Mouse (Mus musculus) neural tube, embryonic 11.5 days (tissue): ENCODE measurements around the gene Hemgn. TPM values are rescaled to one million over a fixed set of nuclear protein-coding genes. Genes with fewer than 3 reads are reported as not detected.

Experiments used
- ATAC-seq: fragments of 200-750 bp; cut with Nextera tagmentation; 2 replicates; pipeline ENCODE4 v1.8.0; 2017; ENCODE audit warnings: moderate number of reproducible peaks, mild to moderate bottlenecking, moderate TSS enrichment, moderate library complexity; ENCODE audit not compliant: insufficient read depth, low FRiP score, low TSS enrichment
- DNase-seq: peaks from one replicate; pipeline ENCODE4 v3.0.0-alpha.2; 2015; ENCODE audit warnings: low spot score
- H3K27ac ChIP-seq: fragments of 300-500 bp; sonication (generic); 2 replicates; pipeline ENCODE4 v1.5.1; 2014; ENCODE audit warnings: low read depth, mild to moderate bottlenecking, low read length
- H3K27me3 ChIP-seq: fragments of 300-500 bp; sonication (generic); 2 replicates; pipeline ENCODE4 v1.6.1; 2014; ENCODE audit warnings: mild to moderate bottlenecking, low read length, mixed read lengths; ENCODE audit not compliant: control insufficient read depth, insufficient read depth
- H3K36me3 ChIP-seq: fragments of 300-500 bp; sonication (generic); 2 replicates; pipeline ENCODE4 v1.6.1; 2014; ENCODE audit warnings: mild to moderate bottlenecking, low read length, moderate library complexity, mixed read lengths; ENCODE audit not compliant: control insufficient read depth, insufficient read depth
- H3K4me1 ChIP-seq: fragments of 300-500 bp; sonication (generic); 2 replicates; pipeline ENCODE4 v1.6.1; 2014; ENCODE audit warnings: low read length, mixed read lengths; ENCODE audit not compliant: control insufficient read depth, insufficient read depth
- H3K4me2 ChIP-seq: fragments of 300-500 bp; sonication (generic); 2 replicates; pipeline ENCODE4 v1.6.1; 2014; ENCODE audit warnings: low read depth, mild to moderate bottlenecking, moderate library complexity
- H3K4me3 ChIP-seq: fragments of 300-500 bp; sonication (generic); 2 replicates; pipeline ENCODE4 v1.5.1; 2014; ENCODE audit warnings: low read depth, low read length
- H3K9ac ChIP-seq: fragments of 300-500 bp; sonication (generic); 2 replicates; pipeline ENCODE4 v1.6.1; 2014; ENCODE audit warnings: mild to moderate bottlenecking, low read length
- H3K9me3 ChIP-seq: fragments of 300-500 bp; sonication (generic); 2 replicates; pipeline ENCODE4 v1.6.1; 2016; ENCODE audit warnings: low read length; ENCODE audit not compliant: control insufficient read depth
- WGBS: fragments of 180-500 bp; shearing (Covaris S2); extraction: QIAGEN DNeasy Blood & Tissue Kit; methylation state at CpG from one replicate; pipeline ENCODE4 v1.1.7; 2014; 5-methylcytosine and 5-hydroxymethylcytosine counted together
- polyA plus RNA-seq: library from polyadenylated mRNA; unstranded; fragments of >200 nt; fragmentation: Nextera tagmentation; extraction: Ambion mirVana; gene quantifications from 2 replicates; pipeline ENCODE4 v1.2.1, GENCODE M21; 2014

Hemgn gene
- polyA plus RNA-seq, 1 experiment from 2014 or later: 15.9 TPM

DNA sequence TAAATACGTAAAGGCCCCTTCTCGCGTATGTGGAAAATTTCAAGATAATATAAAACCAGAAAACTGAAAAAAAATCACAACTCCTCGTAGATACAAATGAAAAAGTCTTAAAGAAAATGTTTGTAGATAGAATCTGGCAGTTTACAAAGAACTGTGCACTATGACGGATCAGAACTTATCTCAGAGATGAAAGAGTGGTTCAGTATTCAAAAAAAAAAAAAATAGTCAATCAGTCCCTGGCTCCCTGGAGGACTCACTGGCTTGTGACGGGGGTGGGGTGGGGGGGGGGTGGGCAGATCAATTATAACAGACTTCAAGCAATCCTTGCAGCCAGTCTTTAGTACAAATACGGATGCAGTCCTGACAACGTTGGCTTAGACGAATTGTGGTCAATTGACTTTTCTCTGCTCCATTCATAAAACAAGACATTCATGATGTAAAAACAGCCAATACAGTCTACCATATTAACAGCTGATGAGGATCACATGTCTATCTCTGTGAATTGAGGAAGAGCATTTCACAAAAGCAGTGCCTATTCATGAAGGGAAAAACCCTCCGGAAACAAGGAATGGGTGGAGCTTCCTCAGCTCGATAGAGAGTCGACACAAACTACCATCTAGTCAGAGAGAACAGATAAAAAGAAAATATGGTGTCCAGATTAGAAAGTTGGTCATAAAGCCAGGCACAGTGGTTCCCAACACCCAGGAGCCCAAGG, 53.6 kb downstream of the Hemgn start:
- Histone ChIP-seq H3K27me3 (0 out of 2 replicates have a peak, but pooled peaks cover 5% of the 10 kb centered on the region), H3K36me3 (no peaks in the 10 kb centered on the region), H3K4me3 (no peak overlapping the region), H3K9me3 (no peaks in the 10 kb centered on the region), H3K4me1 (no peaks in the 10 kb centered on the region), H3K4me2 (no peak overlapping the region), H3K9ac (no peak overlapping the region), H3K27ac (no peak overlapping the region)
- DNase-seq (no peak), ATAC-seq (no peak)
- 85% methylated on average over 12 of the region's 12 CpGs for WGBS

DNA sequence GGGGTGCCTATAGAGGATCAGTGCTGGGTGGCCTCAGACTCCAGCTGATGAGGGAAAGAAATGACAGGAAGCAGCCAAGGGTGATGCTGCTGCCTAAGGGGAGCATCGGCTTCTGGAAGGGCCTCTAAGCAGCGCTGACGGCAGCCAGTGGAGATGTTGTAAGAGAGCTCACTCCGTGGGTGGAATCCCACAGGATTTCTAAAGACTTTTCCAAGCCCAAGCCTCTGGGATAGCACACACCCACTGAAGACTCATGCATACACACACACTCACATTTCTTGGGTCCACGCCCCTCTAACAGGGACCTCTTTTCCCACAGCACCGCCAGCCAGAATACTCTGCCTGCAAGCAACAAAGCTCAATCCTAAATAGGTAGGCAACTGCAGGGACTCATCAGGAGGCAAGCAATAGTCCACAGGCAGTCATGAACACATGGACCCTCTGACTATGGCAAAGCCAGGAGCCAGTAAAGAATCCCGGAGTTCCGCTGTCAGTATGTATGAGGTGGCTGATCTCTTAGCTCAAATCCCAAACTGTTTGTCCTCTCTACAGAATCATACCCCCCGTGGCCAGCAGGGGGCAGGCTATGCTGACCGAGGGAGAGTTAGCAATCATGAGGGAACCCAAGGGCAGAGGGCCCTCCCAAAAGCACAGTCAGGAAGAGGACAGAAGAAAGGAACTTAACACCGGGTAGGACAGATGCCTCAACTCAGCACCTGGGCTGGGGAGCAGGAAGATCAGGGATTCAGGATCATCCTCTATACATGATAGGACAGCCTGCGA, 56.8 kb downstream of the Hemgn start:
- DNase-seq (peak; percentile 82), ATAC-seq (no peak)
- Histone ChIP-seq H3K9me3 (no peaks in the 10 kb centered on the region), H3K4me3 (no peak overlapping the region), H3K9ac (no peak overlapping the region), H3K27me3 (peaks cover 8% of the 10 kb centered on the region), H3K4me1 (no peaks in the 10 kb centered on the region), H3K36me3 (no peaks in the 10 kb centered on the region), H3K4me2 (no peak overlapping the region), H3K27ac (no peak overlapping the region)
- 57% methylated on average over 12 of the region's 12 CpGs for WGBS

DNA sequence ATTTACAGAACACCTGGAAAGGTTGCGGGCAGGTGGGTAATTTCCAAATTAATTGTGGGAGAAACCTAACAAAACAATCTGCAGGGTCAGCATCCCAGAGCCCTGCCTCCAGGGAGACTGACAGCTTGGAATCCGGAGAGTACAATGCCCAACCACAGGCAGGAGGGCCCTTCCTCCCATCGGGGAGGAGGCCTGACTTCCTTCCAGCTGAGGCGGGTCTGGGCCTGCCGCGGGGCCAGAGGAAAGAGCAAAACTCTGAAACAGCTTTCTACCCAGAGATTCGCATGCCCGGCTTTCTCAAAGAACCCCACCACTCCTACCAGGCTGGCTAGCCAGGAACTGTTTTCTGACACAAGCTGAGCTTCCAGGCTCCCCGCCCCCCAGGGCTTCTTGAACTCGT, 60.3 kb downstream of the Hemgn start:
- no peak for ATAC-seq
- H3K9ac ChIP-seq: no peak overlapping the region
- peaks cover 40% of the 10 kb centered on the region for H3K27me3 ChIP-seq
- no peaks in the 10 kb centered on the region for H3K36me3 ChIP-seq
- no peak overlapping the region for H3K27ac ChIP-seq
- no peaks in the 10 kb centered on the region for H3K9me3 ChIP-seq
- no peak overlapping the region for H3K4me2 ChIP-seq
- H3K4me3 ChIP-seq: no peak overlapping the region
- DNase-seq: no peak
- WGBS: 12% methylated on average over 10 of the region's 10 CpGs
- no peaks in the 10 kb centered on the region for H3K4me1 ChIP-seq

DNA sequence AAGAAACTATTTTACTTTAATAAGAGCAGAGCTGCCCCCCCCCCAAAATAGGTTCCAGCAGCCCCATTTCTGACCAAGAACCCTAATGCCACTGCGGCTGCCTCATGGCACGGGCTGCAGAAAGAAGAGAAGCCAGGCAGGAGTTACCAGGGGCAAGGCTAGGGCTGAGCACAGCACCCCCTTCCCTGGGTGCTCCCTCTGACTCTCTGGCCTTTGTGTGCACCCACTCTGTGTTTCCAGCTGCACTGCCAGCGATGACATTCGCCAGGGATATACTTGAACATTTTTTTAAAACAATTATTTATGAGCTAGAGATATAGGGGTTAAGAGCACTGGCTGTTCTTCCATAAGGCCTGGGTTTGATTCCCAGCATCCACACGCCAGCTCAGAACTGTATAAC, 63.8 kb downstream of the Hemgn start:
- Histone ChIP-seq H3K27me3 (peaks cover 70% of the 10 kb centered on the region), H3K4me2 (no peak overlapping the region), H3K9me3 (no peaks in the 10 kb centered on the region), H3K4me3 (no peak overlapping the region), H3K9ac (no peak overlapping the region), H3K27ac (no peak overlapping the region), H3K4me1 (no peaks in the 10 kb centered on the region), H3K36me3 (no peaks in the 10 kb centered on the region)
- WGBS: 42% methylated on average over 5 of the region's 5 CpGs
- no peak for ATAC-seq
- no peak for DNase-seq

DNA sequence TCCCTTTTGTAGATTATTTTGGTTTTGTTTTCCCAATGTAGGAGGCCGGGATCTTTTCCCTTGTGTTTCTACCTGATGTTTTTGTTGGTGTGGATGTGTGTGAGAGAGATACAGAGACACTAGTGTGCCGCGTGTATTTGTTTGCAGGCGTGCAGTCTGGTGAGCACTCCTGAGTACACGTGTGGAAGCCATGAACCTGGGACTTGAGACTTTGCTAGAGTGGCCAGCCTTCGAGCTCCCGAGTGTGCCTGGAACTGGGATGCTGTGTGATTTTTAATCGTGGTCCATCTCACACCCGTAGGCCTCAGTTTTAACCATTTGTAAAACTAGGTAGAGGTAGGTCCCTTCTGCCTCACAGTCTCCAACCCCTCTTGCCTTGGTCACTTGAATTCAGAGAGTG, 64.4 kb downstream of the Hemgn start:
- no peak overlapping the region for H3K27ac ChIP-seq
- H3K9ac ChIP-seq: no peak overlapping the region
- no peaks in the 10 kb centered on the region for H3K9me3 ChIP-seq
- no peaks in the 10 kb centered on the region for H3K4me1 ChIP-seq
- DNase-seq (no peak), ATAC-seq (no peak)
- 19% methylated on average over 9 of the region's 9 CpGs for WGBS
- H3K4me3 ChIP-seq: no peak overlapping the region
- H3K27me3 ChIP-seq: peaks cover 76% of the 10 kb centered on the region
- no peaks in the 10 kb centered on the region for H3K36me3 ChIP-seq
- H3K4me2 ChIP-seq: no peak overlapping the region

DNA sequence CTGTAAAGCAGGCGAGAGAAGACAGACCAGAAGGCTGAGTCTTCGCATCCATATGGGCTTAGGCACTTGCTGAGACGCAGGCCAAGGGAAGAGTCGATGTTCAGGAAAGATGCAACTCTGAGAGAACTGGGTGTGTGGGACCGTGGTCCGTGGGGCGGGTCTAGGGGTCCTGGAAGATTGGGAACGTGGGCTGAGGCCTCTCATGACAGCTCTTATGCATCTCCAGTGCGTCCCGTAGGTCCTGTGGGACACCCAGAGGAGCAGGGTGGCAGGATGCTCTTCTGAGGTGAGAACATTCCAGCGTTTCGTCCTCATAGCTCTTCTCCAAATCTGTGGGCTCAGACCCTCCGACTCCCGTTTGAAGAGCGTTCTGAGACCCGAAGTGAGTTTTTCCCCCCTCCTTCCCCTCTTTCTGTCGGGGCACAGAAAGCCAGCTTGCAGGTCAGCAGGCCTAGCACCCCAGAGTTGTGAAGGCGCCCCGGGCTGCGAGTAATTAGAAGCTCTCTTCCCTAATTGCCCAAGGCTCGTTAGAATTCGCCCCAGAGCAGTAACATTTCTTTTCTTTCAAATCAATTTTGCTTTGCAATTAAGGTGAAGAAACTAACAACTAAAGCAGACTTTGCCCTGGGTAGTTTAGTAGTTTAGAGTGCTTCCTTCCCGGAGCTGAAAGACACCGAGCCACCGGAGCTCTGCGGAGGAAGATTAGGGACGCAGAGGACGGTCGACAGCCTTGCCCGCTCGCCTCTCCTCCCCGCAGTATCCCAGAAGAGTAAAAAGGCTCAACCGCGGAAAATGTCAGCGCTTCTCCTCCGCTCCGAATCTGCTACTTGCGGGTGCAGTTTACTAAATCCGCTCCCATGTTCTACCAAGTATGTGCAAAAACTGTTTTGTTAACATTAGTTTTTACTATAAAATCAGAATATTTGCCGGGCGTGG, 65.5 kb downstream of the Hemgn start:
- no peak overlapping the region for H3K4me3 ChIP-seq
- peaks cover 86% of the 10 kb centered on the region for H3K27me3 ChIP-seq
- no peaks in the 10 kb centered on the region for H3K9me3 ChIP-seq
- no peak overlapping the region for H3K4me2 ChIP-seq
- no peak overlapping the region for H3K9ac ChIP-seq
- H3K4me1 ChIP-seq: no peaks in the 10 kb centered on the region
- DNase-seq: peak; percentile 40
- no peaks in the 10 kb centered on the region for H3K36me3 ChIP-seq
- no peak overlapping the region for H3K27ac ChIP-seq
- ATAC-seq: no peak
- WGBS: 1% methylated on average over 41 of the region's 41 CpGs

DNA sequence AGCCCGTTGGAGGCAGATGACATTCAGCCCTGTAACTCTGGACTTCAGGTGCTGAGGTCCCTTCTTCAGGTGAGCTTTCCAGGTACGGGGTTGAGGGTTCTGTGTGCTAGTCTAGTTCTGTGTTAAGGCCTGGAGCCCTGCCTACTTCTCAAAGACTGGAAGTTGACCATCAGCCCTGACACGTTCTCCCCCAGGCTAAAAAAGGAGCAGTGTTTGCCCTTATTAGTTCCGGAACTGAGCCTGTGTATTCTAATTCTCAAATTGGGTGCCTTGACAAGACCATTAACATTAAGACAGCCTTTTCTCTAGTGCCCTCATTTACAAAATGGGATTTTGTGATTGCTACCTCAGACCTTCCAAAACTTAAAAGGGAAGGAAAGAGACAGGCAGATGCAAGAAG, 66.2 kb downstream of the Hemgn start:
- DNase-seq: peak; percentile 25
- H3K27me3 ChIP-seq: peaks cover 93% of the 10 kb centered on the region
- ATAC-seq: no peak
- H3K36me3 ChIP-seq: no peaks in the 10 kb centered on the region
- WGBS: 5% methylated on average over 4 of the region's 4 CpGs
- no peak overlapping the region for H3K9ac ChIP-seq
- H3K4me1 ChIP-seq: no peaks in the 10 kb centered on the region
- no peak overlapping the region for H3K27ac ChIP-seq
- H3K4me2 ChIP-seq: no peak overlapping the region
- H3K4me3 ChIP-seq: no peak overlapping the region
- H3K9me3 ChIP-seq: no peaks in the 10 kb centered on the region

DNA sequence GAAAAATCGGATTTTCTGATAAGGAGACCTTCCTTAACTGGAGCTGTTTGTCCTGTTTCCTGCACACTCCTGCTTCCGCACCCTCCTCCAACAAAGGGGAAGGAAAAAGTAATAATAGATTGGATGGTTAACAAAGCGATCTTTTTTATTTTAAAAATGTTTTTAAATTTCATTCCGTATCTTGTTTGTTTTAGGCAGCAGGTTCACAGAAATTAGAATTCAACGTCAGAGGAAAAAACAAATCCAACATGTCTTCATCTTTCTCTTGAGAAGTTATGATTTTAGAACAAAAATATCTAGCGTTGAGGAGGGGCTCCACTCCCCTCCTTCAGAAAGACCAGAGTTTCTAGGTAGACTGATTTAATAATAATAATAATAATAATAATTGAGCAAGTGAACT, 67.1 kb downstream of the Hemgn start:
- ATAC-seq (no peak), DNase-seq (no peak)
- no peaks in the 10 kb centered on the region for H3K9me3 ChIP-seq
- no peaks in the 10 kb centered on the region for H3K4me1 ChIP-seq
- no peak overlapping the region for H3K9ac ChIP-seq
- no peak overlapping the region for H3K4me2 ChIP-seq
- no peak overlapping the region for H3K4me3 ChIP-seq
- peaks cover 96% of the 10 kb centered on the region for H3K27me3 ChIP-seq
- H3K36me3 ChIP-seq: no peaks in the 10 kb centered on the region
- H3K27ac ChIP-seq: no peak overlapping the region
- 24% methylated on average over 6 of the region's 6 CpGs for WGBS
